9 mouse cellular contexts compared by ENCODE assay signal in genomic region chr14:14349485-14350262, GRCm38 (mm10). TPM values are rescaled to one million over a fixed set of nuclear protein-coding genes. Genes with fewer than 3 reads are reported as not detected.
DNase-seq lines count a peak whose midpoint lies in the region; ATAC-seq and TF ChIP-seq lines count a peak whose summit lies in the region.
"Had no signal": no experiment of that assay in that cellular context is flagged by ENCODE, and none has a peak within 500 bp of the region (broad histone marks: within the 10 kb centered on the region; RNA-seq: fewer than 3 reads in every experiment).

No protein-coding gene starts in this region.

- intact Hi-C loops in gastrocnemius, adult 2 months (cut with DNase I): no loop called here

- peak; percentile 24 for DNase-seq in gastrocnemius, adult 2 months
- DNase-seq in gastrocnemius, adult 18-20 months (ENCODE audit: low spot score): no peak
- peak; percentile 85 for DNase-seq in midbrain, embryonic 11.5 days (ENCODE audit: low spot score, missing footprints)
- peak; percentile 13 to 14 for DNase-seq in cerebellum, adult 18-20 months
- DNase-seq in urinary bladder, adult 18-20 months (ENCODE audit: low spot score in 2 of 2): no peak

- H3K9me3 ChIP-seq in midbrain, embryonic 11.5 days (ENCODE audit: control insufficient read depth, low read length): peaks cover 65% of the 10 kb centered on the region
- H3K9me3 ChIP-seq in midbrain, embryonic 15.5 days: peaks cover 12% of the 10 kb centered on the region; the same call in 1 of the 2 replicates
- peaks cover 74% of the 10 kb centered on the region for H3K9me3 ChIP-seq in megakaryocyte, embryonic 14.5 days
- H3K9me3 ChIP-seq in neural tube, embryonic 15.5 days (replicated peaks): peaks cover 17% of the 10 kb centered on the region; the same call in 1 of the 2 replicates

- no peaks in the 10 kb centered on the region for H3K27me3 ChIP-seq in midbrain, embryonic 11.5 days (ENCODE audit: control insufficient read depth, insufficient read depth, low read length)
- H3K27me3 ChIP-seq in midbrain, embryonic 15.5 days (replicated peaks): no peaks in the 10 kb centered on the region
- H3K27me3 ChIP-seq in megakaryocyte, embryonic 14.5 days (replicated peaks): no peaks in the 10 kb centered on the region
- no peaks in the 10 kb centered on the region for H3K27me3 ChIP-seq in neural tube, embryonic 15.5 days (replicated peaks)

- no peak overlapping the region for H3K4me3 ChIP-seq in gastrocnemius, adult 2 months
- H3K4me3 ChIP-seq in midbrain, embryonic 11.5 days (ENCODE audit: low read depth, low read length): no peak overlapping the region
- H3K4me3 ChIP-seq in midbrain, embryonic 15.5 days: no peak overlapping the region
- H3K4me3 ChIP-seq in megakaryocyte, embryonic 14.5 days (replicated peaks): peak overlapping the region; percentile 82
- H3K4me3 ChIP-seq in neural tube, embryonic 15.5 days (replicated peaks): no peak overlapping the region

- ATAC-seq in midbrain, embryonic 11.5 days (ENCODE audit: low FRiP score): no peak
- no peak for ATAC-seq in midbrain, embryonic 15.5 days (replicated peaks)
- ATAC-seq in neural tube, embryonic 15.5 days (ENCODE audit: low FRiP score): no peak

- no peaks in the 10 kb centered on the region; the same call in 1 of the 2 replicates for H3K4me1 ChIP-seq in midbrain, embryonic 11.5 days (ENCODE audit: control insufficient read depth, insufficient read depth, low read length)
- peaks cover 5% of the 10 kb centered on the region for H3K4me1 ChIP-seq in midbrain, embryonic 15.5 days
- peaks cover 17% of the 10 kb centered on the region for H3K4me1 ChIP-seq in megakaryocyte, embryonic 14.5 days
- 0 out of 2 replicates have a peak, but pooled peaks cover 6% of the 10 kb centered on the region for H3K4me1 ChIP-seq in neural tube, embryonic 15.5 days

- no peak for TF ChIP-seq CTCF in gastrocnemius, adult 2 months (IDR thresholded peaks at IDR 0.05)

- H3K4me2 ChIP-seq in midbrain, embryonic 11.5 days: no peak overlapping the region
- H3K4me2 ChIP-seq in midbrain, embryonic 15.5 days: no peak overlapping the region
- no peak overlapping the region for H3K4me2 ChIP-seq in neural tube, embryonic 15.5 days

- H3K36me3 ChIP-seq in midbrain, embryonic 11.5 days (ENCODE audit: control insufficient read depth, insufficient read depth, low read length): 0 out of 2 replicates have a peak, but pooled peaks cover 2% of the 10 kb centered on the region
- no peaks in the 10 kb centered on the region for H3K36me3 ChIP-seq in midbrain, embryonic 15.5 days (replicated peaks)
- peaks cover 39% of the 10 kb centered on the region for H3K36me3 ChIP-seq in megakaryocyte, embryonic 14.5 days (replicated peaks; ENCODE audit: low read length)
- peaks cover 5% of the 10 kb centered on the region; the same call in 1 of the 2 replicates for H3K36me3 ChIP-seq in neural tube, embryonic 15.5 days

- no peak overlapping the region for H3K27ac ChIP-seq in gastrocnemius, adult 2 months
- H3K27ac ChIP-seq in midbrain, embryonic 11.5 days (ENCODE audit: low read depth, low read length): no peak overlapping the region
- no peak overlapping the region for H3K27ac ChIP-seq in midbrain, embryonic 15.5 days
- no peak overlapping the region for H3K27ac ChIP-seq in neural tube, embryonic 15.5 days (replicated peaks)

- H3K9ac ChIP-seq in midbrain, embryonic 11.5 days (ENCODE audit: low read length): no peak overlapping the region
- no peak overlapping the region for H3K9ac ChIP-seq in midbrain, embryonic 15.5 days
- H3K9ac ChIP-seq in neural tube, embryonic 15.5 days (replicated peaks): no peak overlapping the region

- 96% methylated on average over 20 of the region's 20 CpGs for WGBS in midbrain, embryonic 11.5 days
- WGBS in midbrain, embryonic 15.5 days: 96% methylated on average over 20 of the region's 20 CpGs
- whole genome bisulfite sequencing in neural tube, embryonic 15.5 days: 99% methylated on average over 20 of the region's 20 CpGs

RNA-seq across cellular contexts. Expression of gene Il3ra, which starts 3.6 kb away (rescaled TPM):
- total RNA-seq in gastrocnemius, adult 2 months (2021): 1 to 10 TPM; 1.5 to 2.5 TPM
- total RNA-seq in gastrocnemius, adult 18-20 months (2021): 1 to 10 TPM; 1.3 to 2.4 TPM
- 2.4 and 2.7 TPM in 2 replicates for polyA plus RNA-seq in midbrain, embryonic 11.5 days (2014; fragmentation: Nextera tagmentation; extraction: Ambion mirVana)
- 2.1 and 4.0 TPM in 2 replicates for polyA plus RNA-seq in midbrain, embryonic 15.5 days (2015; fragmentation: Nextera tagmentation; extraction: Ambion mirVana)
- 68.0 and 95.8 TPM in 2 replicates for polyA plus RNA-seq in megakaryocyte, embryonic 14.5 days (2012; ENCODE audit: insufficient read depth, low replicate concordance)
- polyA plus RNA-seq in neural tube, embryonic 15.5 days (2015; fragmentation: Nextera tagmentation; extraction: Ambion mirVana): 2.9 and 4.3 TPM in 2 replicates

RNA-seq across cellular contexts. Expression of gene Olfr31, which starts 27.0 kb away (rescaled TPM):
- total RNA-seq in gastrocnemius, adult 2 months (2021): not detected
- not detected for total RNA-seq in gastrocnemius, adult 18-20 months (2021)
- polyA plus RNA-seq in midbrain, embryonic 11.5 days (2014; fragmentation: Nextera tagmentation; extraction: Ambion mirVana): not detected in 2 replicates
- 0.04 and 0.12 TPM in 2 replicates for polyA plus RNA-seq in midbrain, embryonic 15.5 days (2015; fragmentation: Nextera tagmentation; extraction: Ambion mirVana)
- not detected in 2 replicates for polyA plus RNA-seq in megakaryocyte, embryonic 14.5 days (2012; ENCODE audit: insufficient read depth, low replicate concordance)
- polyA plus RNA-seq in neural tube, embryonic 15.5 days (2015; fragmentation: Nextera tagmentation; extraction: Ambion mirVana): 0.04 TPM in 1 of 2 replicates, not detected in the other
- total RNA-seq: layer of hippocampus, adult 18-20 months had no signal

RNA-seq across cellular contexts. Expression of gene Olfr721-ps1, which starts 51.4 kb away (rescaled TPM):
- total RNA-seq in gastrocnemius, adult 2 months (2021): not detected
- not detected for total RNA-seq in gastrocnemius, adult 18-20 months (2021)
- polyA plus RNA-seq in midbrain, embryonic 11.5 days (2014; fragmentation: Nextera tagmentation; extraction: Ambion mirVana): not detected in 2 replicates
- polyA plus RNA-seq in midbrain, embryonic 15.5 days (2015; fragmentation: Nextera tagmentation; extraction: Ambion mirVana): not detected in 2 replicates
- polyA plus RNA-seq in megakaryocyte, embryonic 14.5 days (2012; ENCODE audit: insufficient read depth, low replicate concordance): not detected in 2 replicates
- polyA plus RNA-seq in neural tube, embryonic 15.5 days (2015; fragmentation: Nextera tagmentation; extraction: Ambion mirVana): not detected in 2 replicates
- total RNA-seq: layer of hippocampus, adult 18-20 months had no signal

Comparison
In these comparisons a context has a peak if more than half of its experiments do, and no peak if none do; other contexts are left out.
1. DNase-seq: peak in gastrocnemius, adult 2 months (single experiment), midbrain, embryonic 11.5 days (single experiment) and cerebellum, adult 18-20 months (2 of 2); none in gastrocnemius, adult 18-20 months (single experiment) and urinary bladder, adult 18-20 months (0 of 2).
2. RNA of gene Il3ra, which starts 3.6 kb away (polyA plus RNA-seq): 68.0 to 95.8 TPM in megakaryocyte, embryonic 14.5 days; 2.9 to 4.3 TPM in neural tube, embryonic 15.5 days, 2.4 to 2.7 TPM in midbrain, embryonic 11.5 days and 2.1 to 4.0 TPM in midbrain, embryonic 15.5 days; every median in the first group is over 10 times any median in the second.